Mouse (Mus musculus) thymus, adult 2 months (tissue): ENCODE measurements around the gene Ino80d. TPM values are rescaled to one million over a fixed set of nuclear protein-coding genes. Genes with fewer than 3 reads are reported as not detected.

Experiments used
- DNase-seq: peaks from one replicate; pipeline ENCODE4 v3.0.0; 2021
- H3K27ac ChIP-seq: fragments of 200-500 bp; 2 replicates; pipeline ENCODE4 v1.5.1; 2012; ENCODE audit warnings: low read length, control low read depth; ENCODE audit not compliant: control insufficient read depth, insufficient read depth
- H3K27me3 ChIP-seq: fragments of 200-500 bp; 2 replicates; pipeline ENCODE4 v1.6.1; 2012; ENCODE audit warnings: mild to moderate bottlenecking, low read length, moderate library complexity, mixed read lengths; ENCODE audit not compliant: control insufficient read depth, insufficient read depth
- H3K36me3 ChIP-seq: fragments of 200-500 bp; 2 replicates; pipeline ENCODE4 v1.6.1; 2012; ENCODE audit warnings: mild to moderate bottlenecking, low read length, moderate library complexity; ENCODE audit not compliant: control insufficient read depth, insufficient read depth
- H3K4me1 ChIP-seq: fragments of 200-500 bp; replicated peaks from 2 replicates; pipeline ENCODE4 v1.6.1; 2012; ENCODE audit warnings: low read length; ENCODE audit not compliant: control insufficient read depth, insufficient read depth
- H3K4me3 ChIP-seq: fragments of 200-500 bp; 2 replicates; pipeline ENCODE4 v1.5.1; 2012; ENCODE audit warnings: mild to moderate bottlenecking, low read length, control low read depth, moderate library complexity; ENCODE audit not compliant: control insufficient read depth, insufficient read depth
- CTCF ChIP-seq: fragments of 200-500 bp; IDR thresholded peaks from 2 replicates; pipeline ENCODE4 v1.5.1; 2012; ENCODE audit warnings: mild to moderate bottlenecking, control low read depth, low read length, moderate library complexity, borderline replicate concordance; ENCODE audit not compliant: control insufficient read depth, poor library complexity, insufficient read depth; ENCODE audit errors: extremely low read depth
- POLR2A ChIP-seq: fragments of 200-500 bp; IDR thresholded peaks from 2 replicates; pipeline ENCODE4 v1.6.1; 2012; ENCODE audit warnings: mild to moderate bottlenecking, low read length, control low read depth, moderate library complexity; ENCODE audit not compliant: control insufficient read depth, poor library complexity, insufficient read depth; ENCODE audit errors: extremely low read depth
- WGBS: fragments of 180-500 bp; shearing (Covaris S2); methylation state at CpG from one replicate; pipeline ENCODE4 v1.1.7; 2018; 5-methylcytosine and 5-hydroxymethylcytosine counted together
- polyA plus RNA-seq: library from polyadenylated mRNA; depleted of rRNA; stranded (reverse); fragments of >200 nt; gene quantifications from 2 replicates; pipeline ENCODE4 v1.2.3, GENCODE M21; 2012

Ino80d gene
- polyA plus RNA-seq, 1 experiment: 40.4 TPM

DNA sequence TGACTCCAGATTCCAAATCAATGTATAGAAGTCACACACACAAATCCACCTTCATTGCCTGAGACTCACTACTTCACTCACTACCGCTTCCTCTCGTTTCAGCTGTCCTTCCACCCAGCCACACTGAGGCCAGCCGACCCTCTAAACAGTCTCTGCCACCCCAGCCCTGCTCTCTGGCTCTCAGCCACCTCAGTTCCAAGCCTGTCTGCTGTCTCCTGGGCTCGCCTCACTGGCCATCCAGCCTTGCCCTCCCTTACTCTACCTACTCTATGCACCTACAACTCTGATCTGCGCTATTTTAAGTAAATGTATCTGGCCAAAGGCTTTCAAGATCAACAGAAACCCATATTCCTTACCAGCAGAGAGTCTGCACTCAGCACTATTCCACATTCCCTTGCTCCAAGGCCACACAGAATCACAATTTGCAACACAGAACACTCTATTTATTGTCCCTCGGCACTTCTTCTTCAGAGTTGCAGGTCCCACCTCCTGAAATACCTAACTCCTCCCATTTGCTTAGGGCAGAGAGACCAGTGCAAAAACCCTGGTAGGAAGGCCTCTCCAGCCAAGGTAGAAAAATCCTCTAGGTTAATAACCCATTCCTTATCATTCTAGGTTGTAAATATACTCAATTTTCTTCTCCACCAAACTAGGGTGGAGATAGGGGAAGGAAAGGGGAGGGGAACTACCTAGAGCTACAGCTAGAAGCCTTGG is 6.7 kb downstream of the Ino80d start:
- H3K4me1 ChIP-seq: peaks cover 4% of the 10 kb centered on the region
- no peak for DNase-seq
- H3K36me3 ChIP-seq: peaks cover 11% of the 10 kb centered on the region
- no peak for TF ChIP-seq CTCF
- no peak for TF ChIP-seq POLR2A
- no peaks in the 10 kb centered on the region for H3K27me3 ChIP-seq
- WGBS: 69% methylated on average over 6 of the region's 6 CpGs
- no peak overlapping the region for H3K4me3 ChIP-seq
- no peak overlapping the region; the same call in 1 of the 2 replicates for H3K27ac ChIP-seq

DNA sequence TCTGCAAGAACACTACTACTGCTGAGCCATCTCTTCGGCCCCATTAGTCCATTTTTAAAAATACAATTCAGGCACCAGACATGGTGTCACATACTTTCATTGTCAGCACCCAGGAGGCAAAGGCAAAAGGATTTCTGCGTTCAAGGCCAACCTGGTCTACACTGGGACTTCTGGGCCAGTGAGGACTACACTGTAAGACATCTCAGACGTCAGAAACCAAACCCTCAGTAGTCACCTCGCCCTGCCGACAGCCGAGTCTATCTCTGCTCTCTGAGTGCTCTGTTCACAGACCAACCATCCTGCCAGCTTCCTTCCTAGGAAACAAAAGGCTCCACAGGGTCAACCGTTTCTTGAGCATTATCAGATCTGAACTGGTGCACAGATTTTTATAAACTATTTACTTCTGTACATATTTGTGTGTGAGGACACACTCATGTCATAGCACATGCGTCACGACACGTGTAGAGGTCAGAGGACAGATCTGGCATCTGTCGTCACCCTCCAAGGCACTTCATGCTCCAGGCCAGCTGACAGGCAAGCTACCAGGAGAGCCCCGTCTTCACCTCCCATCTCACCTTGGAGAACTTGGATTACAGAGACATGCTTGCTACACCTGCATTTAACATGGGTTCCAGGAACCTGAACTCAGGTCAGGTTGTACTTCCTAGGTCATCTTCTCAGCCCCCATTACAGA is 11.6 kb downstream of the Ino80d start:
- Histone ChIP-seq H3K4me3 (no peak overlapping the region), H3K27ac (no peak overlapping the region), H3K27me3 (no peaks in the 10 kb centered on the region), H3K36me3 (peaks cover 38% of the 10 kb centered on the region), H3K4me1 (no peaks in the 10 kb centered on the region)
- 96% methylated on average over 12 of the region's 12 CpGs for WGBS
- TF ChIP-seq POLR2A (no peak), CTCF (no peak)
- DNase-seq: no peak

DNA sequence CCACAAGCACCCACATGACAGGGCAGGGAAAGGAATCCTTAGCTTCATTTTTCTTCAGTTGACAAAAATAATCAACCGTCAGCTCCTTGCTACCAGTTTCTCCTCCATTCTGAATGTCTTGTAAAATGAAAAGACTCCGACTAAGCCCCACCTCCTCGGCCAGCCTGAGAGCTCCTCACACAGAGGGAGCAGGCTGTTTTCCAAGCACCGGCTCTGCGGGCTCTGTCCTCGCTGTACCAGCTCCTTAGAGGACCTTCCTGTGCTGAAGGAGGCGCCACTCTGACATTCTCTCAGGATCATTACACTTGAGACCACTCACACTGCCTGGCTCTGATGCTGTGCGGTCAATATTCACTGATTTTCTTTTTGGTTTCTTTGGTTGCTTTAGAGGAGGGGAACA is 14.3 kb downstream of the Ino80d start:
- Histone ChIP-seq H3K27ac (no peak overlapping the region), H3K4me1 (no peaks in the 10 kb centered on the region), H3K4me3 (no peak overlapping the region), H3K36me3 (peaks cover 46% of the 10 kb centered on the region), H3K27me3 (no peaks in the 10 kb centered on the region)
- TF ChIP-seq CTCF (no peak), POLR2A (no peak)
- 95% methylated on average over 8 of the region's 8 CpGs for WGBS
- DNase-seq: no peak

DNA sequence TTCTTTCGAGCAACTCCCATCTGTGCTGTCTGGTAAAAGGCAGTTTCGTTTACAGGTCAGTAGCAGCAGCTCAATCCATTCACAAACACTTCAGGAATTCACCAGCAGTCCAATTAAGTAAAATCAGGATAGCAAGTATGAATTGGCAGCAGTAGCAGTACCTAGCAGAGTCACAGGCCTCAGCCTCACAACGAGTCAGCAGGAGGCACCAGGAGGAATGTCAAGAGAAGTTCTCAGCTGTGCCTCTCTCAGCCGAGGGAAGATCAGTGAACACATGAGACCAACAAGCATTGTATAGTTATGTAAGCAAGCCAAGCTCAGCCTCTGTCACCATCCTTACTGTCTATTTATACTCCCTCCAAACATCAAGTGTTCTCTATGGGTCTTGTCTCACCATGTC is 15.6 kb downstream of the Ino80d start:
- Histone ChIP-seq H3K27ac (no peak overlapping the region), H3K36me3 (peaks cover 52% of the 10 kb centered on the region), H3K27me3 (no peaks in the 10 kb centered on the region), H3K4me3 (no peak overlapping the region), H3K4me1 (no peaks in the 10 kb centered on the region)
- TF ChIP-seq CTCF (no peak), POLR2A (no peak)
- WGBS: 95% methylated on average over 4 of the region's 4 CpGs
- DNase-seq: no peak

DNA sequence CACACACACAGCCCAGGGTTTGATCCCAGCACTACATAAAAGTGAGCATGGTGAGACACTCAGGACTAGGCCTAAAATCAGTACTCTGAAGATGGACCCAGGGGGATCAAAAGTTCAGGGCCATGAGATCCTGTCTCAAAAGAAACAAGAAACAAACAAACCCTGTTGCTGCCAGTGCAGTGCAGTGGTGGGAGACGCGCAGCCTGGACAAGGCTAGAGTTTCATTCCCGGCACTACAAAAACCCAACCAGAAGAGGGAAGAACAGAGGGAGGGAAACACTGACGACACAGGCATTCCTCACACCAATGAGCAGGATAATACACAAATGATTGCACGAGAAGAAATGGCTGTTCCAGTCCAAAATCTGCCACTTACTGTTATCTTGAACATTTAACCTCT is 18.4 kb downstream of the Ino80d start:
- no peaks in the 10 kb centered on the region for H3K4me1 ChIP-seq
- H3K27me3 ChIP-seq: no peaks in the 10 kb centered on the region
- WGBS: 94% methylated on average over 5 of the region's 5 CpGs
- H3K4me3 ChIP-seq: no peak overlapping the region
- H3K27ac ChIP-seq: no peak overlapping the region
- no peak for DNase-seq
- H3K36me3 ChIP-seq: peaks cover 52% of the 10 kb centered on the region
- TF ChIP-seq POLR2A: no peak
- TF ChIP-seq CTCF: no peak

DNA sequence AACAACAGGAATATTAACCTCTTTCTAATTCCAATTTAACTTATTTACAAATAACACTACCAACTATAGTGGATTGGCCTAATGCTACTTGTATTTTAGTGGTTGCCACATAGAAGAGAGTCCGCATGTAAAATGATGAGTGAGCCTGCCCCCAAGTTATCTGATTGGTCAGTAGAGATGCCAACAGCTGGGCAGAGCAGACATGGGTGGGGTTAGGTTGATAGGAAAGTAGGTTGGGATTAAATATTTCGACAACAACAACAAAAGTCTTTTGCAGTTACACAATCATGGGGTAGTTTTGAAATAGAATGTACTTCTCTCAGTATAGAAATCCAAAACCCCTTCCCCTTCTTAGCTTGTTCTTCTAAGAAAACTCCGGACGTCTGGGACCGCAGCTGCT is 24.7 kb downstream of the Ino80d start:
- WGBS: 91% methylated on average over 5 of the region's 5 CpGs
- Histone ChIP-seq H3K36me3 (peaks cover 58% of the 10 kb centered on the region), H3K27ac (no peak overlapping the region), H3K4me3 (no peak overlapping the region), H3K27me3 (no peaks in the 10 kb centered on the region), H3K4me1 (no peaks in the 10 kb centered on the region)
- no peak for DNase-seq
- TF ChIP-seq POLR2A: no peak
- TF ChIP-seq CTCF: no peak
